Mouse (Mus musculus) heart, adult 2 months (tissue): ENCODE measurements at regions not wholly inside any gene's neighbourhood (a gene's known extent, or its start where the extent isn't known, plus 50 kb on each side); places are given as distances from the start of the nearest gene placed in this dataset.

Source experiments
- CTCF ChIP-seq: fragments of 200-600 bp; IDR thresholded peaks from 2 replicates; pipeline ENCODE4 v1.8.1; 2022; ENCODE audit warnings: antibody characterized with exemption, mild to moderate bottlenecking, moderate library complexity
- POLR2A ChIP-seq: fragments of 200-500 bp; IDR thresholded peaks from 2 replicates; pipeline ENCODE4 v1.6.1; 2011; ENCODE audit warnings: mild to moderate bottlenecking, low read depth, low read length, control low read depth; ENCODE audit not compliant: insufficient read depth

- TF ChIP-seq CTCF = no peak
- TF ChIP-seq POLR2A = no peak
Observed at GRCm38 (mm10) chr8:26264869-26265321, 145.6 kb downstream of the Gm45692 start.
